Mouse (Mus musculus) lung, postnatal 0 days (tissue): ENCODE data around the gene Ttc13.

Experiments used
- CTCF ChIP-seq: IDR thresholded peaks from 2 replicates; pipeline ENCODE4 v1.5.1; 2016; ENCODE audit warnings: antibody characterized with exemption, mild to moderate bottlenecking
- EP300 ChIP-seq: IDR thresholded peaks from 2 replicates; pipeline ENCODE4 v1.6.1; 2016; ENCODE audit warnings: antibody characterized with exemption, mild to moderate bottlenecking, control low read depth

DNA sequence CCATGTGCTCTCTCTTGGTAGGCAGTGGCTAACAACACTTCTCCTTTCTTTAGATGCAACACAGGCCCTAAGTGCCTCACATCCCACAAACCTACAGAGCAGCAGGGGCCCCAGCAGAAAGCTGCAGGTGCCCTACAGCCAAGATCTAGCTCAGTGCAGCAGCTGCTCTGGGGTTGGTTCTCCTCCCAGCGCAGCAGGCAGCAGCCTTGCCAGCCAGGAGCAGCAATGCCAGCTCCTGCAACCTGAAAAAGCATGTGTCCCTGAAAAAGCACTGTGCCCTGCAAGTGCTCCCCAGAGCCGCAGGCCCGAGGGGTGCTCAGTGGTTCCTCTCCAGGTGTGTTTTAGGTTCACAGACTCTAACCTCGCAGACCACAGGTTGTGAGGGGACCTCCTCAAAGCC lies 45.1 kb downstream of the Ttc13 start:
- no peak for TF ChIP-seq CTCF
- TF ChIP-seq EP300: no peak
